Mouse (Mus musculus) brain, embryonic 18.5 days (tissue): ENCODE data around the gene Pofut2.
"Not testable (repeated sequence)": the region's sequence is repeated elsewhere in the genome, so short reads cannot be mapped to it uniquely, and the experiment has no call there.

Experiments
- DNase-seq: peaks from one replicate; pipeline ENCODE4 v3.0.0-alpha.2; 2012; ENCODE audit warnings: low read depth, low spot score

Pofut2 gene

GRCm38 (mm10) chr10:77266281-77266680, 7.3 kb downstream of the Pofut2 start:
- DNase-seq = no peak

GRCm38 (mm10) chr10:77267027-77267426, 8.0 kb downstream of the Pofut2 start:
- no peak for DNase-seq

- DNase-seq = no peak
Observed at GRCm38 (mm10) chr10:77269129-77269528, 10.1 kb downstream of the Pofut2 start.

- DNase-seq = no peak
Observed at GRCm38 (mm10) chr10:77272980-77273730, 14.1 kb downstream of the Pofut2 start.

GRCm38 (mm10) chr10:77273798-77274197, 14.8 kb downstream of the Pofut2 start:
- no peak for DNase-seq

- not testable (repeated sequence) for DNase-seq
Observed at GRCm38 (mm10) chr10:77282085-77282484, 23.1 kb downstream of the Pofut2 start.

- DNase-seq = no peak
Observed at GRCm38 (mm10) chr10:77282822-77283221, 23.8 kb downstream of the Pofut2 start.

- DNase-seq = no peak
Observed at GRCm38 (mm10) chr10:77284832-77285231, 25.8 kb downstream of the Pofut2 start.

GRCm38 (mm10) chr10:77287626-77288025, 28.6 kb downstream of the Pofut2 start:
- no peak for DNase-seq

GRCm38 (mm10) chr10:77288639-77289195, 29.7 kb downstream of the Pofut2 start:
- no peak for DNase-seq

- DNase-seq = no peak
Observed at GRCm38 (mm10) chr10:77289559-77289958, 30.5 kb downstream of the Pofut2 start.

GRCm38 (mm10) chr10:77290624-77291366, 31.8 kb downstream of the Pofut2 start:
- no peak for DNase-seq

- DNase-seq = no peak
Observed at GRCm38 (mm10) chr10:77294691-77295090, 35.7 kb downstream of the Pofut2 start.

GRCm38 (mm10) chr10:77298621-77299020, 39.6 kb downstream of the Pofut2 start:
- no peak for DNase-seq

GRCm38 (mm10) chr10:77299194-77299593, 40.2 kb downstream of the Pofut2 start:
- no peak for DNase-seq

- no peak for DNase-seq
Observed at GRCm38 (mm10) chr10:77300237-77300933, 41.4 kb downstream of the Pofut2 start.

GRCm38 (mm10) chr10:77300934-77301297, 41.9 kb downstream of the Pofut2 start:
- no peak for DNase-seq

GRCm38 (mm10) chr10:77304362-77304761, 45.3 kb downstream of the Pofut2 start:
- DNase-seq = no peak

- no peak for DNase-seq
Observed at GRCm38 (mm10) chr10:77304840-77305533, 46.0 kb downstream of the Pofut2 start.

GRCm38 (mm10) chr10:77305766-77306165, 46.7 kb downstream of the Pofut2 start:
- DNase-seq = no peak

GRCm38 (mm10) chr10:77308978-77309377, 50.0 kb downstream of the Pofut2 start:
- DNase-seq = no peak
